Mouse (Mus musculus) hindbrain, embryonic 13.5 days (tissue): ENCODE measurements around the gene Syne2. TPM values are rescaled to one million over a fixed set of nuclear protein-coding genes. Genes with fewer than 3 reads are reported as not detected.

Experiments used
- ATAC-seq: fragments of 200-750 bp; cut with Nextera tagmentation; 2 replicates; pipeline ENCODE4 v1.8.0; 2017; ENCODE audit warnings: moderate TSS enrichment; ENCODE audit not compliant: low FRiP score
- H3K27ac ChIP-seq: fragments of 300-500 bp; sonication (generic); 2 replicates; pipeline ENCODE4 v1.5.1; 2015; ENCODE audit warnings: inconsistent platforms, mild to moderate bottlenecking, moderate library complexity
- H3K27me3 ChIP-seq: fragments of 300-500 bp; sonication (generic); 2 replicates; pipeline ENCODE4 v1.6.1; 2015; ENCODE audit warnings: mild to moderate bottlenecking, inconsistent platforms
- H3K36me3 ChIP-seq: fragments of 300-500 bp; sonication (generic); 2 replicates; pipeline ENCODE4 v1.6.1; 2015; ENCODE audit warnings: mild to moderate bottlenecking, inconsistent platforms
- H3K4me1 ChIP-seq: fragments of 300-500 bp; sonication (generic); replicated peaks from 2 replicates; pipeline ENCODE4 v1.6.1; 2015; ENCODE audit warnings: inconsistent platforms
- H3K4me2 ChIP-seq: fragments of 300-500 bp; sonication (generic); 2 replicates; pipeline ENCODE4 v1.6.1; 2015; ENCODE audit warnings: inconsistent platforms, mild to moderate bottlenecking, moderate library complexity
- H3K4me3 ChIP-seq: fragments of 300-500 bp; sonication (generic); 2 replicates; pipeline ENCODE4 v1.5.1; 2015; ENCODE audit warnings: mild to moderate bottlenecking, inconsistent platforms
- H3K9ac ChIP-seq: fragments of 300-500 bp; sonication (generic); 2 replicates; pipeline ENCODE4 v1.6.1; 2015; ENCODE audit warnings: mild to moderate bottlenecking, inconsistent platforms
- H3K9me3 ChIP-seq: fragments of 300-500 bp; sonication (generic); 2 replicates; pipeline ENCODE4 v1.6.1; 2016; ENCODE audit warnings: inconsistent platforms
- WGBS: fragments of 180-500 bp; shearing (Covaris S2); methylation state at CpG from one replicate; pipeline ENCODE4 v1.1.7; 2015; 5-methylcytosine and 5-hydroxymethylcytosine counted together
- polyA plus RNA-seq: library from polyadenylated mRNA; unstranded; fragments of >200 nt; fragmentation: Nextera tagmentation; extraction: Ambion mirVana; gene quantifications from 2 replicates; pipeline ENCODE4 v1.2.1, GENCODE M21; 2015

The Syne2 gene
- polyA plus RNA-seq, 1 experiment from 2014 or later, result 67.9 TPM

DNA sequence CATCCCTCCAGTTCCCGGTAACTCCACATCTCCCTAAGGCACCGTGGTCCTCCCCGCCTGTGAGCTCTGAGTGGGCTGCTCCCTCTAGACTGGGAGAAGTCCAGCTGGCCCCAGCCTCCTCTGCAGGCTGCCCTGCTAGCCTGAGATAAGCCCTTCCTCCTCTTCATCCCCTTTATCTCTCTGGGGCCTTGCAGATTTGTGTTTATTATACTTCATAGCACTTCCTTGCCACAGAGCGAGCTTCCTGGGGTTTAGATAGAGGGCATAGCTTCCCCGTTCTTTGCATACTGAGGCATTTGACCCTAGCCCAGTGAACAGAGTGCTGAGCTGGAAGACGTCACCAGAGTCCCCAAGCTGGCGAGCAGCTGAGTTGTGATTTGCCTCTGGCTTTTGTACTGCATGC lies 37.1 kb downstream of the Syne2 start:
- peaks cover 23% of the 10 kb centered on the region for H3K4me1 ChIP-seq
- H3K9me3 ChIP-seq, result no peaks in the 10 kb centered on the region
- no peak overlapping the region for H3K9ac ChIP-seq
- no peaks in the 10 kb centered on the region for H3K27me3 ChIP-seq
- H3K27ac ChIP-seq, result no peak overlapping the region; the same call in 1 of the 2 replicates
- no peak overlapping the region for H3K4me2 ChIP-seq
- no peak overlapping the region for H3K4me3 ChIP-seq
- no peaks in the 10 kb centered on the region for H3K36me3 ChIP-seq
- ATAC-seq, result no peak
- 52% methylated on average over 7 of the region's 7 CpGs for WGBS

- Histone ChIP-seq H3K4me3 (no peak overlapping the region), H3K4me1 (peaks cover 23% of the 10 kb centered on the region), H3K9me3 (no peaks in the 10 kb centered on the region), H3K4me2 (no peak overlapping the region), H3K27ac (no peak overlapping the region), H3K27me3 (no peaks in the 10 kb centered on the region), H3K36me3 (no peaks in the 10 kb centered on the region), H3K9ac (no peak overlapping the region)
- WGBS, result 92% methylated on average over 9 of the region's 9 CpGs
- ATAC-seq, result no peak
These were observed 37.7 kb downstream of the Syne2 start for GRCm38 (mm10) chr12:75855621-75856020.

GRCm38 (mm10) chr12:75856096-75856868 lies 38.3 kb downstream of the Syne2 start:
- no peak overlapping the region for H3K27ac ChIP-seq
- WGBS, result 74% methylated on average over 14 of the region's 14 CpGs
- no peaks in the 10 kb centered on the region for H3K36me3 ChIP-seq
- no peaks in the 10 kb centered on the region for H3K9me3 ChIP-seq
- ATAC-seq, result no peak
- H3K27me3 ChIP-seq, result no peaks in the 10 kb centered on the region
- peaks cover 23% of the 10 kb centered on the region for H3K4me1 ChIP-seq
- no peak overlapping the region for H3K9ac ChIP-seq
- H3K4me3 ChIP-seq, result no peak overlapping the region
- H3K4me2 ChIP-seq, result no peak overlapping the region

GRCm38 (mm10) chr12:75859936-75860335 lies 42.0 kb downstream of the Syne2 start:
- ATAC-seq, result no peak
- Histone ChIP-seq H3K27ac (no peak overlapping the region), H3K4me2 (no peak overlapping the region), H3K4me1 (peaks cover 6% of the 10 kb centered on the region), H3K9ac (no peak overlapping the region), H3K4me3 (no peak overlapping the region), H3K36me3 (no peaks in the 10 kb centered on the region; the same call in 1 of the 2 replicates), H3K27me3 (no peaks in the 10 kb centered on the region), H3K9me3 (no peaks in the 10 kb centered on the region)
- WGBS, result 96% methylated on average over 10 of the region's 11 CpGs

GRCm38 (mm10) chr12:75860843-75861242 lies 42.9 kb downstream of the Syne2 start:
- no peak overlapping the region for H3K4me2 ChIP-seq
- no peaks in the 10 kb centered on the region for H3K9me3 ChIP-seq
- no peak for ATAC-seq
- H3K4me3 ChIP-seq, result no peak overlapping the region
- no peaks in the 10 kb centered on the region for H3K4me1 ChIP-seq
- H3K27ac ChIP-seq, result no peak overlapping the region
- H3K9ac ChIP-seq, result no peak overlapping the region
- H3K27me3 ChIP-seq, result no peaks in the 10 kb centered on the region
- H3K36me3 ChIP-seq, result no peaks in the 10 kb centered on the region; the same call in 1 of the 2 replicates
- WGBS, result 94% methylated on average over 6 of the region's 6 CpGs

DNA sequence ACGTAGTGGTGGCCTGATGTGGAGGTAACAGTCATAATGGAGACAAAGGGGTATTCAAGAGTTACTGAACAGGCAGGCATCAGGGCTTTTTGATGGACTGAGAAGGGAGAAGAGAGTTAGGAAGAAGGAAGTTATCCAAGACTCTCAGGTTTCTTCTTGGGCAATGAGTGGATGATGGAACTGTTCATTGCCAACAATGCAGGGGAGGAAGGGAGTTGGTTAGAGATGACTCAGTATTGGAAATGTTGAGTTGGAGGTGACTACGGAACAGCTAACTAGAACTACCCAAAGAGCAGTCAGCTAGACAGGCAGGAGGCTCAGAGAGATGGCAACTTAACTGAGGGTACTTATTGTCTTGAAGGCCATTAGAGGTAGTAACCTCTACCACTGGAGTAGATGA lies 47.2 kb downstream of the Syne2 start:
- Histone ChIP-seq H3K27me3 (no peaks in the 10 kb centered on the region), H3K36me3 (no peaks in the 10 kb centered on the region; the same call in 1 of the 2 replicates), H3K4me2 (no peak overlapping the region), H3K9me3 (no peaks in the 10 kb centered on the region), H3K9ac (no peak overlapping the region), H3K27ac (no peak overlapping the region), H3K4me1 (peaks cover 8% of the 10 kb centered on the region; the same call in 1 of the 2 replicates), H3K4me3 (no peak overlapping the region)
- ATAC-seq, result no peak
- WGBS, result 89% methylated on average over 2 of the region's 2 CpGs

- Histone ChIP-seq H3K4me2 (no peak overlapping the region), H3K4me3 (no peak overlapping the region), H3K36me3 (no peaks in the 10 kb centered on the region; the same call in 1 of the 2 replicates), H3K27me3 (no peaks in the 10 kb centered on the region), H3K9ac (no peak overlapping the region), H3K9me3 (no peaks in the 10 kb centered on the region), H3K27ac (no peak overlapping the region), H3K4me1 (peaks cover 8% of the 10 kb centered on the region; the same call in 1 of the 2 replicates)
- 82% methylated on average over 17 of the region's 17 CpGs for WGBS
- no peak for ATAC-seq
These were observed 48.8 kb downstream of the Syne2 start for GRCm38 (mm10) chr12:75866419-75867373.

GRCm38 (mm10) chr12:75873546-75874235 lies 55.8 kb downstream of the Syne2 start:
- Histone ChIP-seq H3K4me2 (peak overlapping the region; percentile 29), H3K9me3 (no peaks in the 10 kb centered on the region), H3K4me3 (no peak overlapping the region), H3K36me3 (no peaks in the 10 kb centered on the region), H3K27ac (peak overlapping the region; percentile 10; the same call in 1 of the 2 replicates), H3K9ac (peak overlapping the region; percentile 21; the same call in 1 of the 2 replicates), H3K27me3 (no peaks in the 10 kb centered on the region), H3K4me1 (peaks cover 24% of the 10 kb centered on the region)
- WGBS, result 17% methylated on average over 9 of the region's 9 CpGs
- ATAC-seq, result peak; percentile 59

GRCm38 (mm10) chr12:75874287-75874994 lies 56.5 kb downstream of the Syne2 start:
- Histone ChIP-seq H3K9me3 (no peaks in the 10 kb centered on the region), H3K4me2 (peak overlapping the region; percentile 29), H3K9ac (peak overlapping the region; percentile 21; the same call in 1 of the 2 replicates), H3K27me3 (no peaks in the 10 kb centered on the region), H3K36me3 (no peaks in the 10 kb centered on the region), H3K4me1 (peaks cover 16% of the 10 kb centered on the region), H3K27ac (peak overlapping the region; percentile 10; the same call in 1 of the 2 replicates), H3K4me3 (no peak overlapping the region)
- peak; percentile 32; the same call in 1 of the 2 replicates for ATAC-seq
- whole genome bisulfite sequencing, result 24% methylated on average over 12 of the region's 12 CpGs

- 83% methylated on average over 12 of the region's 12 CpGs for WGBS
These were observed 61.8 kb downstream of the Syne2 start for GRCm38 (mm10) chr12:75879636-75880317.

DNA sequence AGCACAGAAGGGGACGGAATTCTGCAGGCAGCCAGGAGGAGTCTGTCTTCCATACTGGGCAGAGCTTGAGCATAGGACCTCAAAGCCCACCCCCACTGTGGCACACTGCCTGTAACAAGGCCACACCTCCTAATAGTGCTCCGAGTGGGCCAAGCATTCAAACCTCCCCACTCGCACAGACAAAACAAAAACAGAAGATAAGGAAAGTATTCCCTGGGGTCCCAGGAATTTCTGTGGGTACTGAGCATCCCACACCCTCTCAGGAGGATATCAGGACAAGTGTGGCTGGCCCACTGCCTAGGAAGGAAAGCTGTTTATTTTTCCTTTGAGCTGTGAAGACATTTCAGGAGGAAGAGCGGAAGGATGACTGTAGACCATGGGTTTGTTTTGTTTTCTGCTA lies 63.6 kb downstream of the Syne2 start:
- Histone ChIP-seq H3K4me1 (no peaks in the 10 kb centered on the region), H3K27me3 (no peaks in the 10 kb centered on the region), H3K9ac (no peak overlapping the region), H3K4me2 (no peak overlapping the region), H3K27ac (no peak overlapping the region), H3K4me3 (no peak overlapping the region), H3K36me3 (peaks cover 16% of the 10 kb centered on the region), H3K9me3 (no peaks in the 10 kb centered on the region)
- ATAC-seq, result no peak
- 72% methylated on average over 4 of the region's 4 CpGs for WGBS

More at GRCm38 (mm10) chr12:75879636-75880317, 61.8 kb downstream of the Syne2 start:
- Histone ChIP-seq H3K36me3 (peaks cover 13% of the 10 kb centered on the region), H3K4me2 (no peak overlapping the region), H3K27me3 (no peaks in the 10 kb centered on the region), H3K4me1 (peaks cover under 1% of the 10 kb centered on the region), H3K9ac (no peak overlapping the region), H3K27ac (no peak overlapping the region), H3K9me3 (no peaks in the 10 kb centered on the region), H3K4me3 (no peak overlapping the region)
- no peak for ATAC-seq
